Mouse (Mus musculus): ENCODE measurements around the gene Tmub2. TPM values are rescaled to one million over a fixed set of nuclear protein-coding genes. Genes with fewer than 3 reads are reported as not detected.
A peak's percentile ranks its signal among the peaks of the same experiment; 100 is the strongest.

Gene Tmub2
- polyA plus RNA-seq (2015; fragmentation: Nextera tagmentation; extraction: Ambion mirVana) = 26.7 and 28.5 TPM in 2 replicates

DNA sequence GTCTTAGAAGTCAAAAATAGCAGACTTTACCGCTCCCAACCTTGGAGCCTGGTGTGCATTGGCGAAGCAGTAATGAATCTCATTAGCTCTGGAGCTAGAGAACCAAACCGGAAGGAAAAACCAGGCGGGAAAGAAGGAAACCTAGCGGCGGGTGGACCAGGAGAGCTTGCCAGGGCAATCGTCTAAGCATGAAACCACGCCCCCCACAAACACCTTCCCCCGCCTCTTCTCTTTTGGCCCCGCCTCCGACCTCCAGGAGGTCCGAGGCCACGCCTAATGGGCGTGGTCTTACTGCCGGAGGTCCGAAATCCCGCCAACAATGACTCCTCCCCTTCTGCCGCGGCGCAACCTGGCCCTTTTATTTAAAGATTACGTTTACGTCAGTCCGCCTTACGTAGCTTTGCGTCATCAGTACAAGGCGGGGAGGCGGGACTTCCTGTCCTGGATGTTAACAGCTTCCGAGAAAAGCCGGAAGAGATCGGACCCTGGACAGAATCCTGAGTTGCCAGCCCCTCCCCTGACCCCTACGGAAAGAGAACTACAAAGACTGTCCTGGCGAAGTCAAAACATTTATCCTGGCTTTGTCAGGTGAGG lies at the start of gene Tmub2:
Gene Tmub2, plus strand, starts transcription at position 431 of the 594 bp plus-strand sequence.
- no peaks in the 10 kb centered on the region for H3K9me3 ChIP-seq (replicated peaks; ENCODE audit: control insufficient read depth, low read length)
- no peaks in the 10 kb centered on the region for H3K27me3 ChIP-seq (ENCODE audit: control insufficient read depth, insufficient read depth, low read depth, low read length)
- WGBS (ENCODE audit: insufficient replicate concordance) = under 1% methylated on average over 32 of the region's 32 CpGs
- H3K4me1 ChIP-seq (ENCODE audit: control insufficient read depth, low read depth, low read length) = peaks cover 31% of the 10 kb centered on the region
- peaks cover 12% of the 10 kb centered on the region for H3K36me3 ChIP-seq (ENCODE audit: control insufficient read depth, insufficient read depth)
- H3K9ac ChIP-seq (ENCODE audit: low read depth, low read length) = peak within 1 kb of the TSS; percentile 91
- peak within 1 kb of the TSS; percentile 81 for H3K4me2 ChIP-seq (ENCODE audit: low read depth, low read length)
- peak; percentile 92 for ATAC-seq (ENCODE audit: low read depth)
- H3K27ac ChIP-seq (ENCODE audit: low read length) = peak within 1 kb of the TSS; percentile 87
- peak within 1 kb of the TSS; percentile 81 for H3K4me3 ChIP-seq (ENCODE audit: low read depth, low read length)

DNA sequence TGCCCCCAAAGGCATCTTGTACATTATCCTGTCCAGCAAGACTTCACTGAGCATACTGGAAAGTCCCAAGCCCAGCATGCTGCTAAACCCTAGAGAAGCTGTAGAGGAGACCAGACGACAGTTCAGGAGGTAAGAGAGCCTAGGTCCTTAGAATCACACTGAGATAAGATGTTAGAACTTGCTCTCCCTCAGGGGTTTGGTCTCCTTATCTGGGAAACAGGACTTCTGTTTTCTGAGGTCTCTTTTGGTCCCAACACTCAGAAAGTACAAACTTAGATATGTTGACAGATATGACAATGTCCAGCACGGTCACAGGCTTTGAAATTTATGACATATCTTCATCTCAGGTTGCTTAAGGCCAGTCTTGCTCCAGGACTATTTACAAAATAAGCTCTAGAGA lies 48.7 kb upstream of the Tmub2 start:
- Histone ChIP-seq H3K9me3 (replicated peaks; ENCODE audit: control insufficient read depth, low read length) (no peaks in the 10 kb centered on the region), H3K4me3 (ENCODE audit: low read depth, low read length) (no peak overlapping the region), H3K9ac (ENCODE audit: low read depth, low read length) (no peak overlapping the region), H3K27me3 (ENCODE audit: control insufficient read depth, insufficient read depth, low read depth, low read length) (no peaks in the 10 kb centered on the region), H3K4me1 (ENCODE audit: control insufficient read depth, low read depth, low read length) (no peaks in the 10 kb centered on the region; the same call in 1 of the 2 replicates), H3K36me3 (ENCODE audit: control insufficient read depth, insufficient read depth) (no peaks in the 10 kb centered on the region), H3K4me2 (ENCODE audit: low read depth, low read length) (no peak overlapping the region), H3K27ac (ENCODE audit: low read length) (no peak overlapping the region)
- ATAC-seq (ENCODE audit: low read depth) = no peak
- 9% methylated on average over 2 of the region's 2 CpGs for WGBS (ENCODE audit: insufficient replicate concordance)

DNA sequence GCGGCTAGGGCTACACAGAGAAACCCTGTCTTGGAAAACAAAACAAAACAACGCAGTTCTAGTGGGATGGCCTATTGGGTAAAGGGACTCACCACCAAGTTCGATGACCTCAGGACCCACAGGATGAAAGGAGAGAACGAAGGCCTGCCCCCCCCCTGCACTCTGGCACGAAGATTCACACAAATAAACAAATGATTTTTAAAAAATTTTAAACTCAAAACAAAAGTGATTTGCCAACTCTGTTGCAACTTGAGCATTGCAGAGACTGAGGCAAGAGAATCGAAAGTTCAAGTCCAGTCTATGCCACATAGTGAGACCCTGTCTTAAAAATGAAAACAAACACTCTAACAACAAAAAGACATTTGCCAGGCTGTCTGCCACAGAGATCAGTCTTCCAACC lies 44.1 kb upstream of the Tmub2 start:
- Histone ChIP-seq H3K4me2 (ENCODE audit: low read depth, low read length) (no peak overlapping the region), H3K27ac (ENCODE audit: low read length) (no peak overlapping the region), H3K4me3 (ENCODE audit: low read depth, low read length) (no peak overlapping the region), H3K4me1 (ENCODE audit: control insufficient read depth, low read depth, low read length) (peaks cover 5% of the 10 kb centered on the region), H3K27me3 (ENCODE audit: control insufficient read depth, insufficient read depth, low read depth, low read length) (peaks cover 10% of the 10 kb centered on the region), H3K9me3 (replicated peaks; ENCODE audit: control insufficient read depth, low read length) (no peaks in the 10 kb centered on the region), H3K9ac (ENCODE audit: low read depth, low read length) (no peak overlapping the region), H3K36me3 (ENCODE audit: control insufficient read depth, insufficient read depth) (no peaks in the 10 kb centered on the region)
- ATAC-seq (ENCODE audit: low read depth) = no peak
- WGBS (ENCODE audit: insufficient replicate concordance) = 70% methylated on average over 6 of the region's 6 CpGs

DNA sequence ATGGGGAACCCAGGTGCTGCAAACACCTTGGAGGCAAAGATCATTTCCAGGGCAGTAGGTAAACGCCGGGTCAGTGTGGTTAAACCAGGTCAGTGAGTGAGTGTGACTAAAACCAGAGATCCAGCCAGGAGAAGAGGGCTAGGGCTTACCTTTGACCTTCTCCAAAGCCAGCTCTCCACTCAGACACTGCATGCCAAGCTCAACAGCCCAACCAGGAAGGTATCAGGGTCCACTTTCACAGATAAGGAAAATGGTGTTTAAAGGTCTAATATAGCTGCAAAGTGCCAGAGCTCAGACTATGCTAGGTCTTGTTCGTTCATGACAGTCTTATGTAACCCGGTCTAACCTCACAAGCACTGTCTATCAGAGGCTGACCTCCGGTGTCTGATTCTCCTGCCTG lies 43.5 kb upstream of the Tmub2 start:
- Histone ChIP-seq H3K4me3 (ENCODE audit: low read depth, low read length) (no peak overlapping the region), H3K4me1 (ENCODE audit: control insufficient read depth, low read depth, low read length) (peaks cover 5% of the 10 kb centered on the region), H3K36me3 (ENCODE audit: control insufficient read depth, insufficient read depth) (no peaks in the 10 kb centered on the region), H3K27me3 (ENCODE audit: control insufficient read depth, insufficient read depth, low read depth, low read length) (peaks cover 10% of the 10 kb centered on the region), H3K9ac (ENCODE audit: low read depth, low read length) (no peak overlapping the region), H3K4me2 (ENCODE audit: low read depth, low read length) (no peak overlapping the region), H3K27ac (ENCODE audit: low read length) (peak overlapping the region; percentile 40; the same call in 1 of the 2 replicates), H3K9me3 (replicated peaks; ENCODE audit: control insufficient read depth, low read length) (no peaks in the 10 kb centered on the region)
- peak; percentile 86 for ATAC-seq (ENCODE audit: low read depth)
- WGBS (ENCODE audit: insufficient replicate concordance) = 61% methylated on average over 5 of the region's 5 CpGs

DNA sequence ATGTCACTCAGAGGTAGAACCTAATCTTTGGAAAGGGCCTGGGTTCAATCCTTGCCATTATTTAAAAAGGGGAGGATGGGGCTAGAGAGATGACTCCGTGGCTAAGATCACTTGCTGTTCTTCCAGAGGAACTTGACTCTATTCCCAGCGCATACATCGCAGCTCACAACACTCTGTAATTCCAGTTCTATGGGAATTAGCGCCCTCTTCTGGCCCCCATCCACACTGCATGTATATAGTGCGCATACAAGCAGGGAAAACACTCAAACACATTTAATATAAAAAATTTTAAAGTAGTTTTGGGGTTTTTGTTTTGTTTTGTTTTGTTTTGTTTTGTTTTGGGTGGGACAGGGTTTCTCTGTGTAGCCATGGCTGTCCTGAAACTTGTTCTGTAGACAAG lies 42.9 kb upstream of the Tmub2 start:
- Histone ChIP-seq H3K27me3 (ENCODE audit: control insufficient read depth, insufficient read depth, low read depth, low read length) (peaks cover 10% of the 10 kb centered on the region), H3K4me3 (ENCODE audit: low read depth, low read length) (no peak overlapping the region), H3K9ac (ENCODE audit: low read depth, low read length) (no peak overlapping the region), H3K36me3 (ENCODE audit: control insufficient read depth, insufficient read depth) (no peaks in the 10 kb centered on the region), H3K4me1 (ENCODE audit: control insufficient read depth, low read depth, low read length) (peaks cover 5% of the 10 kb centered on the region; the same call in 1 of the 2 replicates), H3K27ac (ENCODE audit: low read length) (peak overlapping the region; percentile 40; the same call in 1 of the 2 replicates), H3K9me3 (replicated peaks; ENCODE audit: control insufficient read depth, low read length) (no peaks in the 10 kb centered on the region), H3K4me2 (ENCODE audit: low read depth, low read length) (no peak overlapping the region)
- WGBS (ENCODE audit: insufficient replicate concordance) = 50% methylated on average over 5 of the region's 5 CpGs
- no peak for ATAC-seq (ENCODE audit: low read depth)

DNA sequence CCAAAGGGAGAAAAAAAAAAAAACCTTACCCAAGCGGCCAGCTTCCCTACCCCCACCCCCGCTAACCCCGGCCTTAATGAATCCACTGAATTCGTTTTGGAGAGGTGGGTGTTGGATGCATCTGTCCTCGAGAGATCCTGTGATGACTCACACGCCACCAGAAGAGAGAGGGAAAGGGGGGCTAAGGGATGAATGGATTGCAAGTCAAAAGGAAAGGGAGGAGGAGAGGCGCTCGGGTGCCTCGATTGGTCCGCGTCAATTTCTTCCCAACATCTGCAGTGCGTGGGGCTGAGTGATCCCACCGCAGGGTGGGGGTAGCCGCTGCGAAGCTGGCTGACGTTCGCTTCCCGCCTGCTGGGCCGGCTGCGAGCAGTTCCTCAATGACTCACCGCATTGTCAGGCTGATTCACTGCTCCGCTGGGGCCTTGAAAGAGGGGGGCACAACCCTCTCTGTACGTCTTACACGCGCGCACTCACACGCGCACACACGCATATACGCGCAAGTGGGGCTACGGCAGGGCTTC lies 39.7 kb upstream of the Tmub2 start:
- Histone ChIP-seq H3K27me3 (ENCODE audit: control insufficient read depth, insufficient read depth, low read depth, low read length) (peaks cover 10% of the 10 kb centered on the region), H3K4me3 (ENCODE audit: low read depth, low read length) (peak overlapping the region; percentile 19), H3K9me3 (replicated peaks; ENCODE audit: control insufficient read depth, low read length) (no peaks in the 10 kb centered on the region), H3K4me2 (ENCODE audit: low read depth, low read length) (peak overlapping the region; percentile 35), H3K9ac (ENCODE audit: low read depth, low read length) (no peak overlapping the region; the same call in 1 of the 2 replicates), H3K27ac (ENCODE audit: low read length) (no peak overlapping the region), H3K36me3 (ENCODE audit: control insufficient read depth, insufficient read depth) (no peaks in the 10 kb centered on the region), H3K4me1 (ENCODE audit: control insufficient read depth, low read depth, low read length) (peaks cover 13% of the 10 kb centered on the region)
- WGBS (ENCODE audit: insufficient replicate concordance) = 4% methylated on average over 32 of the region's 32 CpGs
- no peak for ATAC-seq (ENCODE audit: low read depth)

DNA sequence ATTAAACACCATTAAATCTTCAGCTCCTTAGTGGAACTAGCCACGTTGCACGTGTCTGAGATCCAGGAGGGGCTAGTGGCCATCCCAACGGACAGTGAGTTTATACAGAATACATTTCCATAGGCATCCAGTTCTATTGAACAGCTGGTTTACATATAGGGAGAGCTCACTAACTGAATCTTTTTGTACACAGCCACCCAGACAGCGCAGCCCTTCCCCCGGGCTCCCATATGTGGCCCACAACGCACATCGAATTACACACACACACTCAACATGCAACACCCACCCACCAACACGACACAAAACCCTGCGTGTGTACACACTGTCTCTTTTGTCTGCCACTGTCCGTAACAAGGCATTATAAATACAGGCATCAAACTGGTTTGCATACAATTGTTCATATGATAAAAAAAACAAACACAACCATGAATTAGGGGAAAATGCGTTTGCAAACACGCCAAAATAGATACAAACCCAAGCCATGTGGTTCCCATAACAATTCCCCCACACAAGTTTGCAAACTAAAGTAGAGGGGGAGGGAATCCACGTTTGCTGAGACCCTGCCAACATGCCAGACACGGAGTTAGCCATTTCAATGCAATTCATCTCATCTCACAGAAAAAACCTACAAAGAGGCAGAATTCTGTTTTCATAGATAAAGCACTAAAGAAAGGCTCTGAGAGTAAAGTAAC lies 39.0 kb upstream of the Tmub2 start:
- no peak for ATAC-seq (ENCODE audit: low read depth)
- Histone ChIP-seq H3K27me3 (ENCODE audit: control insufficient read depth, insufficient read depth, low read depth, low read length) (peaks cover 10% of the 10 kb centered on the region), H3K9me3 (replicated peaks; ENCODE audit: control insufficient read depth, low read length) (no peaks in the 10 kb centered on the region), H3K4me1 (ENCODE audit: control insufficient read depth, low read depth, low read length) (peaks cover 13% of the 10 kb centered on the region), H3K27ac (ENCODE audit: low read length) (no peak overlapping the region), H3K9ac (ENCODE audit: low read depth, low read length) (no peak overlapping the region), H3K36me3 (ENCODE audit: control insufficient read depth, insufficient read depth) (no peaks in the 10 kb centered on the region), H3K4me2 (ENCODE audit: low read depth, low read length) (0 out of 2 replicates have a peak overlapping the region, but pooled peaks have one; percentile 35), H3K4me3 (ENCODE audit: low read depth, low read length) (no peak overlapping the region)
- WGBS (ENCODE audit: insufficient replicate concordance) = 56% methylated on average over 14 of the region's 14 CpGs

DNA sequence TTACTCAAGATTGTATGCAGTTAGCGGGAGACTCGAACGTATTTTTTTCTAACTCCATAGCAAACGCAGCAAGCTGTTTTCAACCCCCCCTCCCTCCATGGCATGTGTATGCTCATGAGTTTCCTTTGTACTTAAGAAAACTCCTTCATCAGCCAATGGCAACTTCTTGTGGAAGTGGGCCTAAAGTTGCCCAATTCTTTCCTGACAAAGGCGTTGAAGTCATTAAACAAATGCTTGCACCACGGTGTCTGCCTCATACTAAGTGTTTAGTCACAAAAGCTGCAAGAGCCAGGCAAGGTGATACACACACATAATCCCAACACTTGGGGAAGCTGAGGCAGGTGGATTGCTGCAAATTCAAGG lies 38.5 kb upstream of the Tmub2 start:
- Histone ChIP-seq H3K27me3 (ENCODE audit: control insufficient read depth, insufficient read depth, low read depth, low read length) (peaks cover 10% of the 10 kb centered on the region), H3K4me1 (ENCODE audit: control insufficient read depth, low read depth, low read length) (peaks cover 13% of the 10 kb centered on the region), H3K4me3 (ENCODE audit: low read depth, low read length) (no peak overlapping the region), H3K4me2 (ENCODE audit: low read depth, low read length) (no peak overlapping the region), H3K27ac (ENCODE audit: low read length) (no peak overlapping the region), H3K36me3 (ENCODE audit: control insufficient read depth, insufficient read depth) (no peaks in the 10 kb centered on the region), H3K9me3 (replicated peaks; ENCODE audit: control insufficient read depth, low read length) (no peaks in the 10 kb centered on the region), H3K9ac (ENCODE audit: low read depth, low read length) (no peak overlapping the region)
- ATAC-seq (ENCODE audit: low read depth) = no peak
- WGBS (ENCODE audit: insufficient replicate concordance) = 62% methylated on average over 6 of the region's 6 CpGs

DNA sequence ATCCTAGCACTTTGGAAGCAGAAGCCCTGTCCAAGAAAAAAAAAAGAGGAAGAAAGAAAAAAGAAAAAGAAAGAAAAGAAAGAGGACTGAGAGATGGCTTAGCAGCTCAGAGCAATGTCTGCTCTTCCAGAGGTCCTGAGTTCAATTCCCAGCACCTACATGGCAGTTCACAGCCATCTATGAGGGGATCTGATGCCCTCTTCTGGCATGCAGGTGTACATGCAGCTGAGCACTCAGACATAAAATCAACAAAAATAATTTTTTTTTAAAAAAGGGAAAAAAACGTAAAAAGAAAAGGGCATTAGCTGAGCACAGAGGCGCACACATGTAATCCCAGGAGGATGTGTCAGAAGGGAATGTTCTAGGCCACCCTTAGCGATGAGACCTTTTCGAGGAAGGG lies 37.9 kb upstream of the Tmub2 start:
- no peak for ATAC-seq (ENCODE audit: low read depth)
- H3K4me2 ChIP-seq (ENCODE audit: low read depth, low read length) = no peak overlapping the region
- no peaks in the 10 kb centered on the region for H3K9me3 ChIP-seq (replicated peaks; ENCODE audit: control insufficient read depth, low read length)
- H3K4me3 ChIP-seq (ENCODE audit: low read depth, low read length) = no peak overlapping the region
- peaks cover 10% of the 10 kb centered on the region for H3K27me3 ChIP-seq (ENCODE audit: control insufficient read depth, insufficient read depth, low read depth, low read length)
- WGBS (ENCODE audit: insufficient replicate concordance) = 80% methylated on average over 4 of the region's 4 CpGs
- H3K36me3 ChIP-seq (ENCODE audit: control insufficient read depth, insufficient read depth) = peaks cover 5% of the 10 kb centered on the region; the same call in 1 of the 2 replicates
- H3K9ac ChIP-seq (ENCODE audit: low read depth, low read length) = no peak overlapping the region
- H3K27ac ChIP-seq (ENCODE audit: low read length) = no peak overlapping the region
- peaks cover 13% of the 10 kb centered on the region for H3K4me1 ChIP-seq (ENCODE audit: control insufficient read depth, low read depth, low read length)
